Mouse (Mus musculus): ENCODE measurements at regions not wholly inside any gene's neighbourhood (a gene's known extent, or its start where the extent isn't known, plus 50 kb on each side); places are given as distances from the start of the nearest gene placed in this dataset.

GRCm38 (mm10) chr7:90044100-90044698 is 63.4 kb upstream of the Eed start:
- H3K9ac ChIP-seq: no peak overlapping the region
- 71% methylated on average over 4 of the region's 4 CpGs for WGBS
- H3K4me3 ChIP-seq (replicated peaks): no peak overlapping the region
- H3K27ac ChIP-seq (replicated peaks): no peak overlapping the region
- ATAC-seq (ENCODE audit: insufficient number of reproducible peaks, low FRiP score, low TSS enrichment, low read depth): no peak
- peaks cover 19% of the 10 kb centered on the region; the same call in 1 of the 2 replicates for H3K4me1 ChIP-seq
- no peaks in the 10 kb centered on the region for H3K36me3 ChIP-seq
- H3K9me3 ChIP-seq (replicated peaks): no peaks in the 10 kb centered on the region
- H3K4me2 ChIP-seq (replicated peaks): no peak overlapping the region
- H3K27me3 ChIP-seq: no peaks in the 10 kb centered on the region

GRCm38 (mm10) chr7:90045208-90045800 is 64.5 kb upstream of the Eed start:
- Histone ChIP-seq H3K9me3 (replicated peaks) (no peaks in the 10 kb centered on the region), H3K4me3 (replicated peaks) (no peak overlapping the region), H3K4me1 (peaks cover 19% of the 10 kb centered on the region; the same call in 1 of the 2 replicates), H3K36me3 (no peaks in the 10 kb centered on the region), H3K9ac (no peak overlapping the region), H3K27me3 (no peaks in the 10 kb centered on the region), H3K4me2 (replicated peaks) (no peak overlapping the region), H3K27ac (replicated peaks) (no peak overlapping the region)
- whole genome bisulfite sequencing: 71% methylated on average over 4 of the region's 4 CpGs
- ATAC-seq (ENCODE audit: insufficient number of reproducible peaks, low FRiP score, low TSS enrichment, low read depth): no peak

DNA sequence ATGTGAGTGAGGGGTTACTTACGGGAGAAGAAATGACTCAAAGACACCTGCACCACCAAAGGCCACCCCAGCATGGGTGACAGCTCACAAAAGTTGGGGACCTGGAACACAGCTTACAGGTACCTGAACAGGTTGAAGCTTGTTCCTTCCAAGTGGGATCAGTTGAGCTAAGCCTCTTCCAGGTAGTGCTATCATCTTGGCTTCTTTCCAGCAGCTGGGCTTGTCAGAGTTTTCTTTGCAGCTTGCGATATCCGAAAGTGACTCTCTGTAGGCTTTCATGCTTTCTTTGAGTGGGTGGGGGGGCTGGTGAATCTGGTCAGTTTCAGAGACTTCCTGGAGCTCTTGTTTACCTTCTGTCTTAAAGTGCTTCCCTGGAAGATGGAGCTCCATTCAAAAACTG is 65.4 kb upstream of the Eed start:
- Histone ChIP-seq H3K4me1 (peaks cover 12% of the 10 kb centered on the region; the same call in 1 of the 2 replicates), H3K9ac (no peak overlapping the region), H3K4me3 (replicated peaks) (no peak overlapping the region), H3K4me2 (replicated peaks) (no peak overlapping the region), H3K9me3 (replicated peaks) (no peaks in the 10 kb centered on the region), H3K27me3 (no peaks in the 10 kb centered on the region), H3K27ac (replicated peaks) (no peak overlapping the region), H3K36me3 (no peaks in the 10 kb centered on the region)
- 73% methylated on average over 3 of the region's 3 CpGs for WGBS
- no peak for ATAC-seq (ENCODE audit: insufficient number of reproducible peaks, low FRiP score, low TSS enrichment, low read depth)

GRCm38 (mm10) chr7:90046862-90047261 is 66.1 kb upstream of the Eed start:
- H3K27me3 ChIP-seq: no peaks in the 10 kb centered on the region
- H3K9me3 ChIP-seq (replicated peaks): no peaks in the 10 kb centered on the region
- no peak overlapping the region for H3K4me2 ChIP-seq (replicated peaks)
- 0 out of 2 replicates have a peak, but pooled peaks cover 5% of the 10 kb centered on the region for H3K4me1 ChIP-seq
- H3K27ac ChIP-seq (replicated peaks): no peak overlapping the region
- 88% methylated on average over 4 of the region's 4 CpGs for WGBS
- H3K36me3 ChIP-seq: no peaks in the 10 kb centered on the region
- H3K4me3 ChIP-seq (replicated peaks): no peak overlapping the region
- no peak overlapping the region for H3K9ac ChIP-seq
- no peak for ATAC-seq (ENCODE audit: insufficient number of reproducible peaks, low FRiP score, low TSS enrichment, low read depth)

DNA sequence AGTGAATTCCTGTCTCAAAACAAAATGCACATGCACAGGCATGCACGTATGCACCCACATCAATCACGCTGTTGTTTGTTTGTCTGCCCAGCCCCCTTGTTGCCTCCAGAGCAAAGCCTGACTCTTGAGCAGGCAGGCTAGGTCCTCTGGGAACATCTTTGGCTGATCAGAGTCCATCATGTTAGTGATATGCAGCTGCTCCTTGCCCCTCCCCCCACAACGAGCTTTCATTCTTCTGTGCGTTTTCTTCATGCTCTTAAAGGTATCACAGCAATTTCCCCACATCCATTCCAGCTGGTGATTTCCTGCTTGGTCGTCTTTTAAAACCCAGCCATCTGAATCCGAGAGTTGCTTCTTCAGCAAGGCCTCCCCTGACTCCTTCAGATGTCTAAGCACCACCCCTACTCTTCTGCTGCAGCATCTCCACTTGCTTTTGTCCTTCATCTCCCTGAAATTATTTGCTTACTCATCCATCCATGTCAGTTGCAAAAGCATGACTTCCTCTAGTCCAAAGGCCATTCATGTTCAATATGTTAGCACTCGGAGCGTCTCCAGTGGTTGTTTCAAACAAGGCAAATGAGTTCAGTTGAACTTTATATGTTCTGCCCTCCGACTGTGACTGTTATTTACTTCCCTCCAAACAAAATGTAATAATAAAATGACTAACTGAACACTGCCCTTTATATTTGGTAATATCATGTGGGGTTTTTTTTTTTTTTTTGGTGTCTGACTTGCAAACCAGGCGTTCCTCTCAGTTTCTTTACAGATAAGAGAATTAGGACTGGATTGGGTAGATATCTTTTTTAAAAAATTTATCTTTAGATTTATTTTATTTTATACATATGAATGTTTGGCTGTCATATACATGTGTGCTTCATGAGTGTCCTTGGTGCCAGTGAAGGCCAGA is 67.9 kb upstream of the Eed start:
- Histone ChIP-seq H3K36me3 (no peaks in the 10 kb centered on the region), H3K4me3 (replicated peaks) (no peak overlapping the region), H3K4me2 (replicated peaks) (no peak overlapping the region), H3K4me1 (0 out of 2 replicates have a peak, but pooled peaks cover under 1% of the 10 kb centered on the region), H3K27ac (replicated peaks) (no peak overlapping the region), H3K27me3 (no peaks in the 10 kb centered on the region), H3K9ac (no peak overlapping the region), H3K9me3 (replicated peaks) (no peaks in the 10 kb centered on the region)
- WGBS: 59% methylated on average over 10 of the region's 10 CpGs
- ATAC-seq (ENCODE audit: insufficient number of reproducible peaks, low FRiP score, low TSS enrichment, low read depth): no peak

DNA sequence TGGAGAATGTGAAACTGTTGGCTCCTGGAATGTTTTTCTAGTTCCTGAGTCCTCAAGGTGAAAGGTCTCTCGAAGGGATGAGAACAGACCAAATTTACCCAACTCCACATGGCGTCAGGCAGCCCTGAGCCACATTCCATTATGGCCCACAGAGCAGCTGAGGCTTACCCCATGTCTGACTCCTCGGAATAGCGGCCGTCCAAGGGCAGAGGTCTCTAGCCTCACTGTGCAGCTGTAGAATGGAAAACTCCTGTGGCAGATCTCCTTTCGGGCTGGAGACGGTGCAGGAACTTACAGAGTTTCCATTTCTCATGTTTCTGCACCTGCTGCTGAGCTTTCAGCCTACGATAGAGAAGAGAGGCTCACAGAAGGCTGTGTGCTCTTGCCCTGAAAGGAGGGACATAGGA is 69.1 kb upstream of the Eed start:
- H3K4me2 ChIP-seq (replicated peaks): no peak overlapping the region
- no peaks in the 10 kb centered on the region for H3K9me3 ChIP-seq (replicated peaks)
- H3K27ac ChIP-seq (replicated peaks): no peak overlapping the region
- 62% methylated on average over 8 of the region's 8 CpGs for WGBS
- H3K36me3 ChIP-seq: no peaks in the 10 kb centered on the region
- H3K4me3 ChIP-seq (replicated peaks): no peak overlapping the region
- no peaks in the 10 kb centered on the region for H3K4me1 ChIP-seq
- H3K27me3 ChIP-seq: no peaks in the 10 kb centered on the region
- H3K9ac ChIP-seq: no peak overlapping the region
- peak; percentile 61; the same call in 1 of the 2 replicates for ATAC-seq (ENCODE audit: insufficient number of reproducible peaks, low FRiP score, low TSS enrichment, low read depth)

GRCm38 (mm10) chr7:90054795-90055511 is 74.2 kb upstream of the Eed start:
- Histone ChIP-seq H3K9me3 (replicated peaks) (no peaks in the 10 kb centered on the region), H3K4me2 (replicated peaks) (no peak overlapping the region), H3K27ac (replicated peaks) (no peak overlapping the region), H3K4me3 (replicated peaks) (no peak overlapping the region), H3K36me3 (no peaks in the 10 kb centered on the region), H3K4me1 (peaks cover 12% of the 10 kb centered on the region), H3K27me3 (no peaks in the 10 kb centered on the region), H3K9ac (no peak overlapping the region)
- no peak for ATAC-seq (ENCODE audit: insufficient number of reproducible peaks, low FRiP score, low TSS enrichment, low read depth)
- 37% methylated on average over 7 of the region's 7 CpGs for WGBS

DNA sequence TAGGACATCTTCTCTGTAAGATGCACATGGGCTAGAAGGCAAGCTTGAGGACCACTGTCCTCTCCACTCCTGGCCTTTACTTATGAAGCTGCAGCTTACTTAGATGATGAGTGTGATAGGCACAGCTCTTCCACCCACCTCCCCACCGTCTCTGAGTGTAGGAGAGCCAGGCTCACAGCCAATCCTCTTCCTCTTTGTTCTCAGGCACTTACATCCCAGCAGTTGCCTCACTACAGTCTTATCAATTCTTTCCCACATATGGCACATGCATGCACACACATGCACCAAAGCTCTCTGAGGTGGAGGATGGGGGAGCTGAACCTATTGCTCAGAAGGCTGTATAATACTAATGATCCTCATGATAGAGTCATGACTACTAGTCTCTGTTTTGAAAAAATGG is 72.1 kb upstream of the Picalm start:
- Histone ChIP-seq H3K4me3 (replicated peaks) (no peak overlapping the region), H3K9me3 (replicated peaks) (no peaks in the 10 kb centered on the region), H3K27ac (replicated peaks) (no peak overlapping the region), H3K4me2 (replicated peaks) (no peak overlapping the region), H3K27me3 (no peaks in the 10 kb centered on the region), H3K4me1 (peaks cover 24% of the 10 kb centered on the region), H3K36me3 (no peaks in the 10 kb centered on the region), H3K9ac (no peak overlapping the region)
- no peak for ATAC-seq (ENCODE audit: insufficient number of reproducible peaks, low FRiP score, low TSS enrichment, low read depth)
- WGBS: 90% methylated on average over 1 of the region's 1 CpGs

DNA sequence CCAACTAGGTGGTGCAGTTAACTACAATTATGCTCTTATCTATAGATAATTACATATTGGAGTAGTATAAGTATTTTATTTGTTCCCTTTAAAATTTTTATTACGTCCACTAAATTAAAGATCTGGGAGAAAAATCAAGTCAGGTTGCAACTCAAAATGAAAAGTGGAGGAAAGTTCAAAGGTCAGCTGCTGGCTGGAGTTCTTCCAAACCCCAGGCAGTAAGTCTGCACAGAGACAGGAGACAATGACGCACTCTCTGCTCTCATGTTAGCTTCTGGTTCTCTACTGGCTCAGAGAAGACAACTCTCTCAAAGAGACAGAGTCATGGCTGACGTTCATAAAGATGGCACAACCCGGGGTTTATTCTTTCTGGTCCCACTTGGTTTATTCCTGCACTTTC is 71.4 kb upstream of the Picalm start:
- H3K4me1 ChIP-seq: peaks cover 24% of the 10 kb centered on the region
- H3K4me3 ChIP-seq (replicated peaks): no peak overlapping the region
- H3K27me3 ChIP-seq: no peaks in the 10 kb centered on the region
- no peak overlapping the region for H3K4me2 ChIP-seq (replicated peaks)
- WGBS: 85% methylated on average over 4 of the region's 4 CpGs
- no peak overlapping the region for H3K9ac ChIP-seq
- H3K9me3 ChIP-seq (replicated peaks): no peaks in the 10 kb centered on the region
- no peak for ATAC-seq (ENCODE audit: insufficient number of reproducible peaks, low FRiP score, low TSS enrichment, low read depth)
- no peaks in the 10 kb centered on the region for H3K36me3 ChIP-seq
- H3K27ac ChIP-seq (replicated peaks): no peak overlapping the region

DNA sequence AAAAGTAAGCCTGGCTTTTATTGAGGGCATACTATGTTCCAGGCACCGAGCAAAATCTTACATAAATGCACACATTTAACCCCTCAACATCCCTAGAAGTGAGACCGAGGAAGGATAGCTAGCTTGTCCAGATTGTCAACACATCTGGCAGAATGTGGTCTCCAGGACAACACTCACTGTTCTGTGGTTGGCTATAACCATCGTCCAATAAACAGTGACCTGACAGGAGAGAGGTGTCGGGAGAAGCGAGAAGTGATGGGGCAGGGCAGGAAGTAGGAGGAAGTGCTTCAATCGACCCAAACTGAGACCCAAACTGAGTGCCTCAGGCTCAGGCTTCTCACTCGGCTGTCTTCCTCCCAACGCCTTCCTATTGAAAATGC is 70.8 kb upstream of the Picalm start:
- Histone ChIP-seq H3K27me3 (no peaks in the 10 kb centered on the region), H3K4me1 (peaks cover 24% of the 10 kb centered on the region), H3K4me2 (replicated peaks) (no peak overlapping the region), H3K4me3 (replicated peaks) (no peak overlapping the region), H3K36me3 (no peaks in the 10 kb centered on the region), H3K27ac (replicated peaks) (peak overlapping the region; percentile 45; the same call in 1 of the 2 replicates), H3K9ac (no peak overlapping the region), H3K9me3 (replicated peaks) (no peaks in the 10 kb centered on the region)
- ATAC-seq (ENCODE audit: insufficient number of reproducible peaks, low FRiP score, low TSS enrichment, low read depth): 0 out of 2 replicates have a peak, but pooled peaks have one; percentile 3
- 61% methylated on average over 8 of the region's 8 CpGs for WGBS
